Mouse (Mus musculus): Measurements from ENCODE around the gene Gm3739. TPM values are rescaled to one million over a fixed set of nuclear protein-coding genes. Genes with fewer than 3 reads are reported as not detected.
"Not testable (repeated sequence)": the region's sequence is repeated elsewhere in the genome, so short reads cannot be mapped to it uniquely, and the experiment has no call there.

Gene Gm3739
- not detected in 2 replicates for polyA plus RNA-seq (2012; ENCODE audit: insufficient read depth, low replicate concordance)

GRCm38 (mm10) chr14:7314661-7315060 lies at the start of gene Gm3739:
Gene Gm3739 (minus strand): TSS chr14:7315049.
- H3K4me3 ChIP-seq (replicated peaks); H3K9me3 ChIP-seq: not testable (repeated sequence)

GRCm38 (mm10) chr14:7332295-7332694 lies 17.4 kb upstream of the Gm3739 start, which contains the start of gene Gm5797:
Gene Gm5797 (minus strand): TSS chr14:7332395.
- H3K27me3 ChIP-seq (replicated peaks); H3K4me3 ChIP-seq (replicated peaks); H3K9me3 ChIP-seq; H3K36me3 ChIP-seq (replicated peaks; ENCODE audit: low read length); H3K4me1 ChIP-seq: not testable (repeated sequence)

More at GRCm38 (mm10) chr14:7314661-7315060, at the start of gene Gm3739:
- H3K27me3 ChIP-seq (replicated peaks); H3K36me3 ChIP-seq (replicated peaks; ENCODE audit: low read length); H3K4me1 ChIP-seq: not testable (repeated sequence)

- not testable (repeated sequence) for H3K27me3 ChIP-seq (replicated peaks); H3K9me3 ChIP-seq; H3K36me3 ChIP-seq (replicated peaks; ENCODE audit: low read length); H3K4me3 ChIP-seq (replicated peaks); H3K4me1 ChIP-seq
Observed at GRCm38 (mm10) chr14:7315093-7315492, 244 bp upstream of the Gm3739 start.

GRCm38 (mm10) chr14:7264614-7265013 lies 50.2 kb downstream of the Gm3739 start, which contains the start of gene Gm3727:
Gene Gm3727 (minus strand): TSS chr14:7264714.
- H3K4me3 ChIP-seq (replicated peaks); H3K9me3 ChIP-seq; H3K36me3 ChIP-seq (replicated peaks; ENCODE audit: low read length); H3K4me1 ChIP-seq; H3K27me3 ChIP-seq (replicated peaks): not testable (repeated sequence)

Other genes starting within 250 kb of the Gm3739 start
- not detected in 2 replicates for gene Gm3696, start 214.4 kb downstream of the Gm3739 start, polyA plus RNA-seq (2012; ENCODE audit: insufficient read depth, low replicate concordance)
- gene Gm6676, start 189.6 kb downstream of the Gm3739 start, polyA plus RNA-seq (2012; ENCODE audit: insufficient read depth, low replicate concordance), result not detected in 2 replicates
- gene Gm3512, start 140.5 kb downstream of the Gm3739 start, polyA plus RNA-seq (2012; ENCODE audit: insufficient read depth, low replicate concordance), result not detected in 2 replicates
- not detected in 2 replicates for gene Gm16434, start 120.5 kb downstream of the Gm3739 start, polyA plus RNA-seq (2012; ENCODE audit: insufficient read depth, low replicate concordance)
- gene Gm3727, start 50.3 kb downstream of the Gm3739 start, polyA plus RNA-seq (2012; ENCODE audit: insufficient read depth, low replicate concordance), result not detected in 2 replicates
- not detected in 2 replicates for gene Gm5797, start 17.3 kb upstream of the Gm3739 start, polyA plus RNA-seq (2012; ENCODE audit: insufficient read depth, low replicate concordance)
- gene Gm8374, start 50.1 kb upstream of the Gm3739 start, polyA plus RNA-seq (2012; ENCODE audit: insufficient read depth, low replicate concordance), result not detected in 2 replicates
- gene Gm3755, start 135.9 kb upstream of the Gm3739 start, polyA plus RNA-seq (2012; ENCODE audit: insufficient read depth, low replicate concordance), result not detected in 2 replicates
- not detected in 2 replicates for gene Gm3752, start 168.7 kb upstream of the Gm3739 start, polyA plus RNA-seq (2012; ENCODE audit: insufficient read depth, low replicate concordance)